Mouse (Mus musculus) regulatory T cell (primary cell): ENCODE measurements around the gene Hoxa7.

Source experiments
- in situ Hi-C: fragments of 300-600 bp; cut with MboI, MseI; formaldehyde crosslinking; loops from one replicate; pipeline ENCODE4 v1.15.1; 2025; ENCODE audit warnings: high pct_unique_total_duplicates

Hoxa7 gene

DNA sequence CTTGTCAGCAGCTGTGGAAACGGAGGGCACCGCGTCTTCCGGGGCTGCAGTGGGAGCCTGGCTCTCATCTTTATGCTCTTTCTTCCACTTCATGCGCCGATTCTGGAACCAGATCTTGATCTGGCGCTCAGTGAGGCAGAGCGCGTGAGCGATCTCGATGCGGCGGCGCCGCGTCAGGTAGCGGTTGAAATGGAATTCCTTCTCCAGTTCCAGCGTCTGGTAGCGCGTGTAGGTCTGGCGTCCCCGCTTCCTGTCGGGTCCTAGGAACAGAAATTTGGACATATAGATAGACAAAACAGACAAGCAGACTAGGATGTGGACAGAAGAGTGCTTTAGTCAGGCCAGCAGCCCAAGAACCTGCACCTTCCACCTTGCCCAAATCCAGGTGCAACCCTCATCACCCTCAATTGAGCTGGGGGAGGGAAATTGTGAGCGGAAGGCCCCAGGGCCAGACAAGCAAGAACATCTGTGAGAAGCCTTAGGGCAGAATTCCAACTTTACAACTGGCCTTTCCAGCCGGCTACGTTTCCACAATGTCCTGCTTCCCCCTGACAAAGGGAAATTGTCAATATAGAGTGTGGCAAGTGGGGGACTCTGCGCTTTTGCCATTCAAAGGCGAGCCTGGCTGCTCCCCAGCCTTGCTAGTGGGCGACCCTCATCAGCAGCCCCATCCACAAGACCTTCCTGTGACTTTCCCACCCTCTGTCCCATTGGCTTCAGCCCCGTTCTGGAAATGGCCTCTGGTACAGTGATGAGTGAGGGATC lies 5.7 kb downstream of the Hoxa7 start:
- in situ Hi-C loops, result loop anchor here (5.0 to 25.0 kb wide), 3 partner anchors 354 to 1041 kb away; no protein-coding TSS in a partner anchor

DNA sequence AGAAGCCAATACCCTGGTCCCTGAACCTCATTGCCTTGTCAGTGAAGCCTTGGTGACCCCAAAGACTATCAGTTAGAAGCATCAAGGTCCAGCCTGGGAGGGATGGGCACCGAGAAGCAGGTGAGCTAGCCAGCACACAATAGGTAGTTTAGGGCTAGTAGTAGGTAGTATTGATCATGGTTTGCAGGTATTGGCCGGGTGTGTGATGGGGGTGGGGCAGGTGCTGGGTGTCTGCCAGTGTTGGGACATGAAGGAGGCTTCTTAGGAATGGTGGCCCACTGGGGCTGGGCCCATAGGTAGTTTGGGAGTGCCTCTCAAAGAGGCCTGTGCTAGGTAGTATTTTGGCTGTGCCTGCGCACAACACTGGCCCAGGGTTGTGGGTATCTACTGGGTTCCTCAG lies 6.6 kb downstream of the Hoxa7 start:
- in situ Hi-C loops, result loop anchor here (5.0 to 25.0 kb wide), 3 partner anchors 353 to 1040 kb away; no protein-coding TSS in a partner anchor

DNA sequence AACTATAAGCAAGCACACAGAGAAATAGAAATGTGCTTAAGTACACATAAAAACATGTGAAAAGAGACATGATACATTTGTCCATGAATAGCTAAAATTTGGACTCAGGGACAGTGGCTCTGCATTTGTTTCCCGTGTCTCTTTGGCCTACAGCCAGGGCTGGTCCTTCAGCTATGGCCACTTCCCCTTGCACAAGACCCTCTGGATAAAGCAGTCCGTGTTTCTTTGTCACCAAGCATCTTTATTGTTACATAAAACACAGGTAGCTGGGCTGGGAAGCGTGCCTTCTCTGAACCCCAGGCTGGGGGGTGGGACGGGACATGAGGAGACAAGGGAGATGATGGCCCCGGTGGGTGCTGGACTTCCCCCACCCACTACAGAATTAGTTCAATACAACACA lies 7.4 kb downstream of the Hoxa7 start:
- in situ Hi-C loops, result loop anchor here (10.0 to 25.0 kb wide), 2 partner anchors 352 to 1039 kb away; no protein-coding TSS in a partner anchor

DNA sequence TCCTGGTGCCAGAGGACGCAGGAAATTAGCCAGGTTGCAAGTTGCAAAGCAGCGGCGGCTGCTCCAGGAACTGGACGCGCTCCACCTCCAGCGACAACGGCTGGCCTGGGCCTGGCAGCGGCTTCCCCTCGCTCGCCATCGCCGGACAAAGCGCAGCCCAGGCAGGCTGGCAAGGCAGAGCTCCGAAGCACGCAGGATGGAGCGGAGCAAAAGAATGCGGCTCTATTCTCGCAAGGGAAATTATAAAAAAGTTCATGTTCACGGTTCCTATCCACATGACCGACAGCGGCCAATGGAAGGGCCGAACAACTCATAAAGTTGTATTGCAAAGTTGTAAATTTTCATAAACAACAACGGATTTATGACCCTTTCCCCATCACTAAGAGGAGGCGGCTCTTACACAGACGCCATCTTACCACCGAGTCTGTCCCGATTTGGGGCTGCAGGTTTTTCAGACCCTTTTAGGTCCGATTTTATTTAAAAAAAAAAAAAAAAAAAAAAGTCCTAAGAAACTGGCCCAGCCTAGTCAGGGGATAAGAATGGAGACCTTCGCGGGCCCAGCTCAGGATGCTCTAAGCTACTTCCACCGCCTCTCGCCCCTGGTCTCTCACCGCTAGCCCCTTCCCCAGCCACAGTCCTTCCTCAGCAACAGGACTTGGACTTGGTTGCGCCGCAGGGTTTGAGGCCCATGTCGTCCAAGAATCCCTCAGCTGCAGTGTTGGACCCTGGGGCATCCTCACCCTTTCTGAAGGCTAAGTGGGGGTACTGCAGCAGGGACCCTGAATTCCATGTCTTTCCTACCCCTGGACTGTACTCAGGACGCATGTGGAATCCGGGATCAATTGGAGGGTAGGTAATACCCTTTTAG lies 8.3 kb downstream of the Hoxa7 start, which contains the start of the genes Hoxa3 and Gm28308:
TSS of gene Hoxa3 (minus strand) at position 218 of the 868 bp plus-strand sequence.
TSS of gene Gm28308 (minus strand) at position 221 of the 868 bp plus-strand sequence.
- in situ Hi-C loops, result loop anchor here (10.0 to 25.0 kb wide), 2 partner anchors 351 to 1039 kb away; no protein-coding TSS in a partner anchor

DNA sequence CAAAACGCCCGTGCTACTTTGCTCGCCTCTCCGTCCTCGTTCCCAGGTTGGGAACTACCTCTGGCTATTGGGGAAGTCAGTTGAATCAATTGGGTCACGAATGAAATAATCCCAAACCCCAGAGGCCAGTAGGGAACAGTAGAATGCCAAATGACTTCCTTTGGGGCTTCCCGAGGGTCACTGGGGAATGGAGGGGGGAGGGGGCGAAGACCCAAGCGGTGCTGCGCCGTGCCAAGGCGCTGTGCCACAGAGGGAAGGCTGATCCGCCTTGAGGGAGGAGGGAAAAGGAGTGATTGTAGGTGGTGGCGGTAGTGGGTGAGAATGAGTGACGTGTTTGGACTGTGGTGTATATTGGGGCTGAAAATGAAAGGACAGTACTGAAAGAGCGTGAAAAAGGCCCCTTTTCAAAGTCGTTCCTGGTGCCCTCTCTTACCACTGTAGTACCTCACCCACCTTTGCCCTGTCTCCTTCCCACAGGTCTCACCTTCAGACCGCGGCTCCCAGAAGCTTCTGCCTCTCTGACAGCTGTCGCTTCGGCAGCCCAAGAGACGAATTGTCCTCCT lies 9.0 kb downstream of the Hoxa7 start:
- in situ Hi-C loops, result loop anchor here (10.0 to 25.0 kb wide), 2 partner anchors 350 to 1038 kb away; no protein-coding TSS in a partner anchor

DNA sequence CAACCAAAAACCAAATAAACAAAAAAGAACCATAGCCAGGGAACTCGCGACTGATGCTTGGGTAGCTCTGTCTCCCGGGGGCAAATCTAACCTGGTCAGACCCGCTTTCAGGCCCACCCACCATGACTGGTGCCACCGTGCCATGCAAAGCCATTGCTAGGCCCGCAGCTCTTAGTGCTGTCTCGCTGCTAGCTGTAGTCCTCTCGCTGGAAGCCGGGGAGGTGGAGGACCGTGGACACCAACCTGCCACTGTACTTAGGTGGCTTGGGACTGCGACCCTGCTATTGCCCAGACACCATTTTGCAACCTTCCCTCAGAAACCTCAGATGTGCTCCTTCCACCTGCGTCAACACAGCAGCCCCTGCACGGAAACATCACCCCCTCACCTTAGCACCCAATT lies 9.7 kb downstream of the Hoxa7 start:
- in situ Hi-C loops, result loop anchor here (10.0 to 25.0 kb wide), 2 partner anchors 350 to 1037 kb away; no protein-coding TSS in a partner anchor

DNA sequence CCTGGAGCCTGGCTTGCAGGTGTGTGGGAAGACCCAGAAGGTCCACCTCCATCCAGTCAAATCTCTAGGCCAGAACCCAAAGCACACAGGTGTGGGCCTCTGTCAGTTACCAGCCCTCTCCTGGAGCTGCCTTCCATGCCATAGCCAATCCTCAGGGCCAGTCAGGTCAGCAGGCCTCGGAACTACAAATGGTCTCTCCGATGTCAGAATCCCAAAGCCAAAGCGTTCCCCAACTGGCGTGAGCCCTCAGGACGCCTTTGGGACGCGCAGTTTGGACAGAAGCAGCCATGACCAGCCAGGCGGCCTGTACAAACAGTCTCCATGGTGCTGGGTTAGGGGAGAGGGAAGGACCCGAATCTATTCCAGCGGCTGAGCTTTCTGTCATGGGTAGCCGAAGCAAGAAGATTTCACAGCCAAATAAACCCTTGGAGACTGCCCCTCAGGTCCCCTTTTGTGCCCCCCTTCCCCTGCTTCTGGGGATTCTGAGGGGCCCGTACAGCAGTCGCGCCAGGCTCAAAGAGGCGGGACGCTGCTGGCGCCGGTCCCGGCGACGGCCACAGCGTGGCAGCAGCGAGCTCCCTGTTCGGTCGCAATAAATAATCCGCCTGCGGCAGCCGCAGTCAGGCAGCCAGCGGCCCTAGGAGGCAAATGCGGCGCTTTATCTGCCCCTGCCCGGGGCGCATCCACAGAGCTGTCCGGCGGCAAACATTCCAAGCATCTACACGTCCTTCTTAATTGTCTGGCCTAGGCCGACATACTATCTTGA lies 10.3 kb downstream of the Hoxa7 start:
- in situ Hi-C loops, result loop anchor here (10.0 to 25.0 kb wide), 2 partner anchors 349 to 1037 kb away; no protein-coding TSS in a partner anchor

DNA sequence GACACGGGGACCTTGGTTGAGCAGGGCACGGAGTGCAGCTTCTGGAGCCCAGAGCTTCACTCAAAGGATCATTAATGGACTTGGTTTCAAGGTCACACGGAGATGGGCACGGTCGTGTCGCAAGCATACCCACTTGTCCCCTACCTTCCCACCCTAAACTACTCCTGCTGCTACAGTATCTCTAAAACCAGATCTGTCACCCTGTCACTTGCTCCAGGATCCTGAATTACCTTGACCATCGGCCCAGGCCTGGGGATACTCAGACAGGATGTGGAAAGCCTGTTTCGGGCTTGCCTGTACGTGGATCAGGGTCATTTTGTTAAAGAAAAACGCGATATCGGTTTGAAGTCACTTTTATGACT lies 12.0 kb downstream of the Hoxa7 start:
- in situ Hi-C loops, result loop anchor here (10.0 to 25.0 kb wide), 2 partner anchors 347 to 1035 kb away; no protein-coding TSS in a partner anchor

DNA sequence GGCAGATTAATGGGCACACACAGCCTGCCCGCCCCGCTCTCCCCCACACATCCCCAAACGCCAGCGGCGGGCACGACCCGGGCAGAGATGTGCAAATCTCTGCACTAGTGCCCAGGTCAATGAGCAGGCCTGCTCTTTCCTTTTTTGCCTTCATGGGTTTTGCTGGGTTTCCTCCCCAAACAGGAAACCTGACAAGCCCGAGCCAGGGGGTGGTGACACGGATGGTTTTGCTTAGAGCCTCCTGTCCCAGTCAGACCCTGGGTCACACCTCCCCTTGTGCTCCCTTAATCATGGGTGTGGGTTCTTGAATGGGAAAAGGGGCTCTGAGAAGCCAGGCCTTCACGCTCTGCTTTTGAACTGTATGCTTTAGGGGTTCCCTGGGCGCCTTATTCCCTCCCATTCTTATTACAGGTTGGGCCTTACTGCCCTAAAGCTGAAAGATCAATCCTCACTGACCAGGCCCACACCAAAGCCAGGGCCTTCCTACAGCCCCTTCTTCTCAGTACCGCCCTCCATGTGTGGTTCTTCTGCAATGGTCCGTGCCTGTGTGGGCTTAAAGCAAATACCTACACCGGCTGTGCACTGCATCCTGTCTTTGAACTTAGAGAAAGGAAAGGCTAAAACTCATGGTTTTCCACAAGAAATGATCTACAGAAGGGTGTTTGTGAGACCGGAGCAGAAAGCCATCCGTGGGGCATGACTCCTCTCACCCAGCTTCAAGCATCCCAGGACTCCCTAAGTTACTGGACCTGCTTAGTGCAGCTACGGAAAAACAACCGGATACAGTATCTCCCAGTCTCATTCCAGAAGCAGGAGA lies 12.6 kb downstream of the Hoxa7 start:
- in situ Hi-C loops, result loop anchor here (25.0 kb wide), 1 partner anchor 347 kb away; no protein-coding TSS in a partner anchor

DNA sequence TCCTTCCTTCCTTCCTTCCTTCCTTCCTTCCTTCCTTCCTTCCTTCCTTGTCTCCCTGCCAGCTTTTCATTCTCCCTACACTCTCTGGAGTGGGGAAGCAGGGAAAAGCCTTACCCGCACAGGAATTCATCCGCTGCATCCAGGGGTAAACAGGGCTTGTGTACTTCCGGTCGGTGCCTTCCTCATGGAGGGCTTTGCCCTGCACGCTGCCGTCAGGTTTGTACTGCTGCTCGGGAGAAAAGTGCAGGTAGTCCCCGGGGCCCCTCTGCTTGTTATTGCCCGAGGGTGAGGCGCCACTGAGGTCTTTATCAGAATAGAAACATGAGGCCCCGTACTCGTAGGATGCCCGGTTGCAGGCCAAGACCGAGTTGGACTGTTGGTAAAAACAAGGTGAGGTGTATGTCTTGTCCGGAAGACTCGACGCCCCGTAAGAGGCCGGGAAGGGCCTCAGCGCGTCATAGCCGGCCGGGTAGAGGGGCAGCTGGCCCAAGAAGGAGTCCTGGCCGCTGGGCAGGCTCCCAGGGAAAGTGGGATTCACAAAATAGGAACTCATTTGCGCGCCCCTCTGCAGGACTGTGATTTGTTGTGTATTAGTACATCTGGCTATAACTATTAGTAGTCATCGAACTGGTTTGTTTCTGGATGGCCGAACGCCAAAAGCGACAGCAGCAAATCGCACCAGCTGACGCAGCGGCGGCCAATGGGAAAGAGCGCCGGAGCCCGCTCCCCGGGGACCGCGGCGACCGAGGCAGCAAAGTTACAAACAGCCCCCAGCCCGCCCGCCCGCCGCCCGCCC lies 13.4 kb downstream of the Hoxa7 start, which contains the start of gene Hoxa6:
TSS of gene Hoxa6 (minus strand) at position 651 of the 796 bp plus-strand sequence.
- in situ Hi-C loops, result loop anchor here (25.0 kb wide), 1 partner anchor 346 kb away; no protein-coding TSS in a partner anchor

DNA sequence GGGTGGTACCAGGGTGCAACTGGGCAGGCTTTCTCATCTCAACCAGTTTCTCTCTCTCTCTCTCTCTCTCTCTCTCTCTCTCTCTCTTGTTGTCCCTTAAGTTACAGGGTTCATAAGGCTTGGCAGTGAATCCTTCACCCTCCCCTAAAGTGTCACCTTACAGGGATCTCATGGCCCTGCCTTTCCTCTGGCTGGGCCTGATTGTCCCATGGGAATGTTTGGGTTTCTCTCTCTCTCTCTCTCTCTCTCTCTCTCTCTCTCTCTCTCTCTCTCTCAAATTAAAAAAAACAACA lies 14.0 kb downstream of the Hoxa7 start:
- in situ Hi-C loops, result loop anchor here (25.0 kb wide), 1 partner anchor 345 kb away; no protein-coding TSS in a partner anchor

DNA sequence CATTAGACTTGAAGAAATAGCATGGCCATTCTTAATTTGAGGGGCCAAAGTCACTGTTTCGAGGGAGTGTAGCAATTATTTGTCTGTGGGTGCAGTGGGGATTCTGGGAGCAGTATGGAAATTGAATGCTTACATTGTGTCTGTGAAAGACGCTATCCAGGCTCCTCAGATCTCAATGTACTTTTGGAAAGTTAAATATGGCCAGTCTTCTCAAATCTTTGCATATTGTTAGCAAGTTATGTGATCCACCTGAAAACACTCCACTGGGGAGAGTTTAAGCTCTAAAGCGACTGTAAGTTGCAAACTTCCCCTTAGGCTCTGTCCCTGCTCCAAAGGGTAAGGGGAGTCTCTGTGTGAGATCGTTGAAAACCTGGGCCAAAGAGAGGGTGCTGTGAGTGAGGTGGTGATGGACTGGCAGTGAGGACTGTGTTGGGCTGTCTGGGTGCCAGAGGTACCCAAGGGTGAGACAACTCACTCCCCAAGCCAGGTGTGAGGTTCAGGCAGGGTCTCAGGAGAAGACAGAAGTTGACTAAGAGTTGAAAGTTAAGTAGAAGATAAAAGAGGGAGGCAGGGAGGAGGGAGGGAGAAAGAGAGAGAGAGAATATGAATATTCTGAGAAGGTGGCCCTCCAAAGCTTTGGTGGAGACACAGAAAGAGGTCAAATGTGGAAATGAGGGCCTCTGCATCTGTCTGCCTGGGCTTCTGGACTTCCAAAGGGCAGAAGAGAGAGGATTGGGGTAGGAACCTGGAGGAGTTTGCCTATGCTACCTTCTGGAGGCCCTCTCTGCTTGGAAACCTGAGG lies 14.6 kb downstream of the Hoxa7 start:
- in situ Hi-C loops, result loop anchor here (25.0 kb wide), 1 partner anchor 345 kb away; no protein-coding TSS in a partner anchor

DNA sequence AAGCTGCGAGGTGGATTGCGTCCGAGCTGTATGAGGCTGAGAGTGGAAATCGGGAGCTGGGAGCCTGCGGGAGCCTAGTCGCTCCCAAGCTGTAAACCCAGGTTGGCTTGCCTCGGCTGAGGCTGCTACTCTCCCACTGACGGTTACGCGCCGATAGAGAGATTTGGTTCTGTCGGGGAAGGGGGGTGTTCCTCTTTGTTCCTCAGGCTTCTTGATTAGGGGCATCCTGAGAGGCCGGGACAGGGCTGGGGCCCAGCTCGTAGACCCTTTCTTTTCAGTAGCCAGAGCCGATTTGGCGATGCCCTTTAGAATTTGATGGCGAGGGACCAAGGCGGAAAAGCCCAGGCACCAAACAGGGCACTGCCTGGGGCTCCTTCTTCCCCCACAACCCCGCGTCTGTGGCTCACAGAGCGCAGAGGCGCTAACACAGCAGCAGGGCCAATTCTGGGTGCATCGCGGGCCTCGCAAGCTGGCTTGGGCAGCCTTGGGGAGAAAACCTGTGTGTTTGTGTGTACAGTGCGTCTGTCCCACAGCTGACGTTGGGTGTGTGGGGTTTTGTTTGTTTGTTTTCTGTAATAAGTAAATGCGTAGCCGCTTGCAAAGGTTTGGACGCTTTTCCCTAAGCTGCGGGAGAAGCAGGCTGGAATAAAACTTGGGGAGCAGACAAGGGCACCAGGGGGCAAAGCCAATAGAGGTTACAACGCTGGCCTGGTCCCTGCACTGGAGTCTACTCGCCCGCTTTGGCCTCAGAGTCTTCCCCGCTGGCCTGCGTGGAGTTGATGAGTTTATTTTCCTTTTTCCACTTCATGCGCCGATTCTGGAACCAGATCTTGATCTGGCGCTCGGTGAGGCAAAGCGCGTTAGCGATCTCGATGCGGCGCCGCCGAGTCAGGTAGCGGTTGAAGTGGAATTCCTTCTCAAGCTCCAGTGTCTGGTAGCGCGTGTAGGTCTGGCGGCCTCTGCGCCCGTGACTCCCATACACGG lies 15.7 kb downstream of the Hoxa7 start:
- in situ Hi-C loops, result loop anchor here (25.0 kb wide), 1 partner anchor 344 kb away; no protein-coding TSS in a partner anchor

DNA sequence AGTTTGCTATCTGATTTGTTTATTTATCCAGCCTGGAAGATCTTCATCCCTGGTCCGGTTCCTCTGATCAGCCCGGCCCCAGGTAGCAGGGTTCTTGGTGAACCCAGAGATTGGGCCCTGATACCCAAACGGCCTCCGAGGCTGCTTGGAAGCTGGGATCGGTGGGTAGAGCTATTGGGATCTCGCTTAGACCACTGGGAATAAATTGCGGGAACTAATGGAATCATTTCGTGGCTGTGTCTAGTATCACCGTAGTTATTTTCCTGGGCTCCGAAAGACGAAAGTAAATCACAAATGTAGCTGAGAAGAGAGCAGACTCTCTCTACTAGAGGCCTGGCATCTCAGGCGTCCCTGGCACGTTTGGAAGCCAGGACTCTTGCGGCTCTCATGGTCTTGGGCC lies 16.4 kb downstream of the Hoxa7 start:
- in situ Hi-C loops, result loop anchor here (25.0 kb wide), 1 partner anchor 343 kb away; no protein-coding TSS in a partner anchor

DNA sequence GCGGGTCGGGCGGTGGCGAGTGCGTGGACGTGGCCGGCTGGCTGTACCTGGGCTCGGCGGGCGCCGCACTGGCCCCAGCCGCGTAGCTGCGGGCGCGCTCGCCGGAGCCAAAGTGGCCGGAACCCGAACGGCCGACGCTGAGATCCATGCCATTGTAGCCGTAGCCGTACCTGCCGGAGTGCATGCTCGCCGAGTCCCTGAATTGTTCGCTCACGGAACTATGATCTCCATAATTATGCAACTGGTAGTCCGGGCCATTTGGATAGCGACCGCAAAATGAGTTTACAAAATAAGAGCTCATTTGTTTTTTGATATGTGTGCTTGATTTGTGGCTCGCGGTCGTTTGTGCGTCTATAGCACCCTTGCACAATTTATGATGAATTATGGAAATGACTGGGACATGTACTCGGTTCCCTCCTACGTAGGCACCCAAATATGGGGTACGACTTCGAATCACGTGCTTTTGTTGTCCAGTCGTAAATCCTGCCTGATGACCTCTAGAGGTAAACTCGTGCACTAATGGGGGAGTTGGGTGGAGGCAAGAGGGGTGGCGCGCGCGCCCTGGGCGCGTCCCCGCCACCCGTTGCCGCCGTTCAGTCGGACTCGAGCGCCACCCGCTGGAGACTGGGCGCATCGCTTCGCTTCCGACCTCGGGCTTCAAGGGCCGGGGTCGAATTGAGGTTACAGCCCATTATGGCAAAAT lies 17.5 kb downstream of the Hoxa7 start, which contains the start of gene Hoxa5:
TSS of gene Hoxa5 (minus strand) at position 538 of the 703 bp plus-strand sequence.
- in situ Hi-C loops, result loop anchor here (5.0 to 25.0 kb wide), 2 partner anchors 67 to 342 kb away; no protein-coding TSS in a partner anchor
